Mouse (Mus musculus): ENCODE measurements around the gene Ccnd3.

The Ccnd3 gene

GRCm38 (mm10) chr17:47626031-47626430, 121.2 kb downstream of the Ccnd3 start:
- DNase-seq = no peak

- no peak for DNase-seq
Measured at GRCm38 (mm10) chr17:47627791-47628190, 122.9 kb downstream of the Ccnd3 start.

GRCm38 (mm10) chr17:47628851-47629676, 124.2 kb downstream of the Ccnd3 start:
- DNase-seq = peak; percentile 94

- DNase-seq = peak; percentile 41
Measured at GRCm38 (mm10) chr17:47629717-47630677, 125.1 kb downstream of the Ccnd3 start.

GRCm38 (mm10) chr17:47630678-47631065, 125.8 kb downstream of the Ccnd3 start, which contains the start of gene Usp49:
Gene Usp49, plus strand, starts transcription at chr17:47630690.
- DNase-seq = no peak

GRCm38 (mm10) chr17:47632181-47632840, 127.5 kb downstream of the Ccnd3 start:
- no peak for DNase-seq

GRCm38 (mm10) chr17:47633999-47634770, 129.3 kb downstream of the Ccnd3 start:
- no peak for DNase-seq

GRCm38 (mm10) chr17:47642992-47643391, 138.1 kb downstream of the Ccnd3 start:
- DNase-seq = no peak

GRCm38 (mm10) chr17:47646683-47647082, 141.8 kb downstream of the Ccnd3 start:
- peak; percentile 76 for DNase-seq

GRCm38 (mm10) chr17:47648966-47649365, 144.1 kb downstream of the Ccnd3 start:
- DNase-seq = no peak

All from kidney, adult 11 months (tissue).